Mouse (Mus musculus): ENCODE results near the gene Ecm1.

Ecm1 gene

GRCm38 (mm10) chr3:95739353-95740104, at the start of gene Ecm1:
TSS of gene Ecm1 (minus strand) at chr3:95739569.
- DNase-seq (ENCODE audit: low read depth in 2 of 2, low spot score in 2 of 2) = peak in 1 of 2 experiments; percentile 30

GRCm38 (mm10) chr3:95785501-95785900, 46.1 kb upstream of the Ecm1 start:
- DNase-seq (ENCODE audit: low read depth in 2 of 2, low spot score in 2 of 2) = no peak

- DNase-seq (ENCODE audit: low read depth in 2 of 2, low spot score in 2 of 2) = peak; percentile 25 to 55
Measured at GRCm38 (mm10) chr3:95771985-95772384, 32.6 kb upstream of the Ecm1 start.

- no peak for DNase-seq (ENCODE audit: low read depth in 2 of 2, low spot score in 2 of 2)
Measured at GRCm38 (mm10) chr3:95765534-95765933, 26.2 kb upstream of the Ecm1 start.

GRCm38 (mm10) chr3:95763811-95764210, 24.4 kb upstream of the Ecm1 start:
- no peak for DNase-seq (ENCODE audit: low read depth in 2 of 2, low spot score in 2 of 2)

GRCm38 (mm10) chr3:95762961-95763360, 23.6 kb upstream of the Ecm1 start:
- no peak for DNase-seq (ENCODE audit: low read depth in 2 of 2, low spot score in 2 of 2)

GRCm38 (mm10) chr3:95761771-95762170, 22.4 kb upstream of the Ecm1 start:
- DNase-seq (ENCODE audit: low read depth in 2 of 2, low spot score in 2 of 2) = no peak

GRCm38 (mm10) chr3:95760656-95761055, 21.3 kb upstream of the Ecm1 start:
- no peak for DNase-seq (ENCODE audit: low read depth in 2 of 2, low spot score in 2 of 2)

GRCm38 (mm10) chr3:95760106-95760505, 20.7 kb upstream of the Ecm1 start, which contains the start of gene Tars2:
TSS of gene Tars2 (minus strand) at chr3:95760206.
- DNase-seq (ENCODE audit: low read depth in 2 of 2, low spot score in 2 of 2) = no peak

- peak; percentile 28 to 47 for DNase-seq (ENCODE audit: low read depth in 2 of 2, low spot score in 2 of 2)
Measured at GRCm38 (mm10) chr3:95758467-95759218, 19.3 kb upstream of the Ecm1 start.

- no peak for DNase-seq (ENCODE audit: low read depth in 2 of 2, low spot score in 2 of 2)
Measured at GRCm38 (mm10) chr3:95756808-95757207, 17.4 kb upstream of the Ecm1 start.

- DNase-seq (ENCODE audit: low read depth in 2 of 2, low spot score in 2 of 2) = peak; percentile 80 to 86
Measured at GRCm38 (mm10) chr3:95754345-95755206, 15.2 kb upstream of the Ecm1 start.

- no peak for DNase-seq (ENCODE audit: low read depth in 2 of 2, low spot score in 2 of 2)
Measured at GRCm38 (mm10) chr3:95752935-95753334, 13.6 kb upstream of the Ecm1 start.

GRCm38 (mm10) chr3:95740406-95740805, 1.0 kb upstream of the Ecm1 start:
- no peak for DNase-seq (ENCODE audit: low read depth in 2 of 2, low spot score in 2 of 2)

GRCm38 (mm10) chr3:95735071-95735670, 4.2 kb downstream of the Ecm1 start:
- DNase-seq (ENCODE audit: low read depth in 2 of 2, low spot score in 2 of 2) = no peak

- DNase-seq (ENCODE audit: low read depth in 2 of 2, low spot score in 2 of 2) = no peak
Measured at GRCm38 (mm10) chr3:95734092-95734702, 5.2 kb downstream of the Ecm1 start.

GRCm38 (mm10) chr3:95732744-95733521, 6.4 kb downstream of the Ecm1 start:
- no peak for DNase-seq (ENCODE audit: low read depth in 2 of 2, low spot score in 2 of 2)

- DNase-seq (ENCODE audit: low read depth in 2 of 2, low spot score in 2 of 2) = no peak
Measured at GRCm38 (mm10) chr3:95732297-95732696, 7.1 kb downstream of the Ecm1 start.

GRCm38 (mm10) chr3:95731802-95732201, 7.6 kb downstream of the Ecm1 start:
- DNase-seq (ENCODE audit: low read depth in 2 of 2, low spot score in 2 of 2) = no peak

- no peak for DNase-seq (ENCODE audit: low read depth in 2 of 2, low spot score in 2 of 2)
Measured at GRCm38 (mm10) chr3:95730431-95730830, 8.9 kb downstream of the Ecm1 start.
